Mouse (Mus musculus) gastrocnemius, adult 2 months (tissue): ENCODE measurements around the gene Eif4e3. TPM values are rescaled to one million over a fixed set of nuclear protein-coding genes. Genes with fewer than 3 reads are reported as not detected.

Experiments
- DNase-seq: peaks from one replicate; pipeline ENCODE4 v3.0.0; 2022
- H3K27ac ChIP-seq: fragments of 200-600 bp; 2 replicates; pipeline ENCODE4 v1.8.1; 2022; ENCODE audit warnings: mild to moderate bottlenecking
- H3K4me3 ChIP-seq: fragments of 200-600 bp; 2 replicates; pipeline ENCODE4 v1.8.1; 2022; ENCODE audit warnings: mild to moderate bottlenecking, moderate library complexity
- CTCF ChIP-seq: fragments of 200-600 bp; IDR thresholded peaks from 2 replicates; pipeline ENCODE4 v1.8.1; 2022; ENCODE audit warnings: antibody characterized with exemption, mild to moderate bottlenecking, moderate library complexity
- intact Hi-C: fragments of 180-260 bp; cut with DNase I; formaldehyde crosslinking; loops from one replicate; pipeline ENCODE4 v1.15.1; 2025
- total RNA-seq, 2 experiments: library from RNA; stranded (reverse); gene quantifications; 2 replicates each; pipeline ENCODE4 v1.2.3; 2021

The Eif4e3 gene
- total RNA-seq, 2 experiments from 2014 or later = 23.5 to 29.4 TPM

DNA sequence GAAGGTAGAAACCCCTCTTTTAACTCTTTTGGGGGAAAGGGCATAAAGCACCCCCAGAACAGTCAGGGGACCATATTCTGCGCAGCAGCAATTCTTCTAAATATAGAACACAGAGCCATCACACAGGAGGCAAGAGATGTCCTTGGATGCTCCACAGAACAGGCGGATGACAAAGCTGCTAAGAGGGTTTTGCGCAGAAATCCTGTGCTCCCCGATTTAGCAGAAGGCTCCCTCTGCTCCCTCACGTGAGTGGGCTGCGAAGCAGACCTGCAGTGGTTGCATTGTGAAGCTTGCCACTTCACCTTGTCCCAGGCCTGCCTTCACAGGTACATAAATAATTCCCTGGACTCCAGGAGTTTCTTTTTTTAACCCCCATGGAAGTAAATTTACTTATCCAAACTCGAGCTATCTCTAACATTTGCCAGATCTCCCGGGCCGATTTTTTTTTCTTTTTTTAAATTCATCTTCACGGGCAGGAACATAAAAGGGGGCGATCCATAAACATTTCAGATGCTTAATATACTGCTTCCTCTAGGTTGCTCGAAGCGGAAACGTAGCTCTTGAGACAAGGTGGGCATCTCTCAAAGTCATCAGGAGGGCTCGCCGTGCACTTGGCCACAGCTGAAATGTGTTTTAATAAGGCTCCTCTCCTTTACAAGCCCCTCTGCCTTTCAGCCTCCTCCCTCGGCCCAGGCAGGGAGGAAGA, 51.9 kb downstream of the Eif4e3 start:
- intact Hi-C loops = no loop called here
- Histone ChIP-seq H3K4me3 (no peak overlapping the region), H3K27ac (no peak overlapping the region)
- DNase-seq = no peak
- no peak for TF ChIP-seq CTCF

DNA sequence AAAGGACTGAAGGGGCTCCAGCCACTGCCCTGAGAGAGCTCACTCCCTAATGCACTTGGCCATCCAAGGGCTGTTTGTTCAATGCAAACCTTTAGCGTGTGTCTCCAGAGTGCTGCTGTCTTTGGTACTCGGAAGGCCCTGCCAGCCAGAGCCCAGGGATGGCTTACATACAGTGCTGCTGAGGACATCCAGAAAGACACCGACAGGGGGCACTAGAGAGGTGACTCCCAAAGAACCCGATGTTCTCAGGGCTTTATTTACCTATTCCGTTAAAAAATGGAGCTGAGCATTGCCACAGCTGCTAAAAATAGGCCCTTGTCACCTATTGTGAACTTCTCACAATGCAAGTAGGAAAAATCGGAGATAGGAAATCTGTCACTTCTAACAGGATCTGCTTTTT, 54.7 kb downstream of the Eif4e3 start:
- DNase-seq = no peak
- intact Hi-C loops = no loop called here
- H3K27ac ChIP-seq = no peak overlapping the region
- peak; percentile 43 for TF ChIP-seq CTCF
- H3K4me3 ChIP-seq = no peak overlapping the region

DNA sequence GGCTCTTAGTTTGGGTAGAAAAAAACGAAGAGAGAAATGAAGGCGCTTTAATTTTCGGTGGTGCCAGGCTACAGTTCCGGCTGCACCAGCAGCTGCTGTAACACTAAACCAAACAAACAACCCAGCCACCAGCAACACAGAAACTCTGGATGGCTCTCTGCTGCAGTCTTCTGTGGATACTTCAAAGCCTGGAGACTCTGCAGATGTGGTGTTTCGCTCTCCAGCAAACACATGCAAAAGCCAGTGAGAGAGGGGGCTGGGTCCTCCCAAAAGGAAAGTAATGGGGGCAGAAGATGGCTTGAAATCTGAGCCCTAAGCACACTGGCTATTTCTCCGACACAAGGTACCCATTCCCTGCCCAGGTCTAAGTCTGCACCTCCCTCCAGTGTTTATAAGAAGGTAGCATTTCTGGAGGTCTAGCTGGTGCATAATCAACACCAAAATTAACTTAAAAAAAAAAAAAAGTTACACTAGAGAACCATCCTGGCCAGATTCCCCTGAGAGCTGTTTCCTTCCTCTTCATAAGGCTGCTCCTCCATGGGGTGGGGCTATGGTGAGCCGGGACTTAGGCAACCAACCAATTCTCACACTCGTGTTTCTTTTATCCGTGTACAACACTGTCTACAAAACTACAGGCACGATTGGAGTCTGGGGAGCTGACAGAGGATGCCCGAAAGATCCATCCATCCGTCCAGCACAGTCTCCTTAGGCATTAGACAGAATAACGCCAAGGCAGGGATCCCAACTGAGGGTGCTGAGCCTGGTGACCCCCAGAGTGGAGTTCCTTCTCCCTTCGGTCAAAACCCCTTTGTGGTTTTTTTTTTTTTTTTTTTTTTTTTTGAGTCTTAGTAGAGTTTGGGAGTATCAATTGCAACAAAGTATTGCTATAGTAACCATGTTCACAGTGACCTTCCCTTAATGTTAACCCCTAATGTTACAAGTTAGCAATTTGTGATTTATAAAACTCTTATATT, 55.8 kb downstream of the Eif4e3 start:
- DNase-seq = peak; percentile 46
- Histone ChIP-seq H3K27ac (peak overlapping the region; percentile 88), H3K4me3 (peak overlapping the region; percentile 72)
- TF ChIP-seq CTCF = no peak
- intact Hi-C loops = no loop called here

DNA sequence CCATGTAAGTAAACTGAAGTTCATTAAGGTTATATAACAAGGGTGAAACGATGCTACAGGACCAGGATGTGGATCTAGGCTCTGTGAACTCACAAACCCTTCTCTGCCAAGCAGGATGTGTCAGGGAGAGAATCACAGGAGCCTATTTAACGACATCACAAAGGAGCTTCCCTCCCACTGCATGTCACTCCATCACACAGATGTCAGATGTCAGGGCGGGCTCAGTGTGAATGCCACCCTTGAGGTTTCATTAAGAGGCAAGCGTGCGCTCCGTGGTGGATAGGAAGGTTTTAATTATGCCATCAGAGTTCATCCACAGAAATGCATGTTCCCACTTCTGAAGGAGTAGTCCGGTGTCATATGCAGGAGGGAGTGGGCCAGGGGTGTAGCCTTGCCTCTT, 60.5 kb downstream of the Eif4e3 start:
- Histone ChIP-seq H3K4me3 (no peak overlapping the region), H3K27ac (peak overlapping the region; percentile 31; the same call in 1 of the 2 replicates)
- intact Hi-C loops = loop anchor here (10.0 kb wide), 1 partner anchor 631 kb away; no protein-coding TSS in a partner anchor
- TF ChIP-seq CTCF = no peak
- peak; percentile 22 for DNase-seq

DNA sequence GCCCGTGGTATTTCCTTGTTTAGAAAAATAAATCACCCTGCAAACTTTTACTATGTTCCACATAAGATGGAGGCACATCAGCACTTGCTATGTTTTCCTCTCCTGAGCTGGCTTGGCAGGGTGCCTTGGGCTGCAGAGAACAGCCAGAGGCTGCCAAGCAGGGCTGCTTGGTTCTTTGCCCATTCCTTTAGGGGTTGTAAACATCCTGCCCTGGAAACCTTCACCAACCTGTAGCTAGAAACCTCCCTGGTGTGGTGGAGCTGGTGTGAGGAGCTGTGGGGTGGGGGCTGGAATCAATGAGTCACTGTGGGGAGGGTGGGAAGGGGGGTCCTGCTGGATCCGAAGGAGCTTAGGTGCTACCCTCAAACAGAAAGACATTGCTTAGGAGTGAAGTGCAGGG, 61.8 kb downstream of the Eif4e3 start:
- no peak overlapping the region for H3K4me3 ChIP-seq
- intact Hi-C loops = loop anchor here (5.0 to 10.0 kb wide), 2 partner anchors 82 to 630 kb away; partner anchors contain the start of gene Foxp1
- DNase-seq = peak; percentile 72
- H3K27ac ChIP-seq = no peak overlapping the region
- TF ChIP-seq CTCF = no peak

DNA sequence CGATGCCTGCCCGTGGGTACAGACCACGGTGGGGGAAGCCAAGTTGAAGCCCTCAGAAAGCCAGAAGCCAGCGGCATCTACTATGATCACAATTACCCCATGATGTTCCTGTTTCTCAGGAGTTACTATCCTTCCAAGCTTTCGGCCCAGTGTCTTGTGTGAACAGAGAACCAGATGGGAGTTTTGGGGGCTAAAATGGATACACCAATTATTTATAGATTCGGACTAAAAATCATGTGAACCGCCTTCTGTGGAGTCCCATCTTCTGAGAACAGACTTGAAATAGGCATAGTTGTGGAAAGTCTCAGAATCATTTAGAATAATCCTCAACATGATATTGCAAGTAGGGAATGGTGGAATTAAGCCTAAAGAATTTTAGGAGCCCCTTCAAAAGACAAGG, 64.1 kb downstream of the Eif4e3 start:
- no peak for DNase-seq
- H3K4me3 ChIP-seq = no peak overlapping the region
- no peak overlapping the region for H3K27ac ChIP-seq
- intact Hi-C loops = loop anchor here (5.0 to 10.0 kb wide), 2 partner anchors 80 to 628 kb away; partner anchors contain the start of gene Foxp1
- TF ChIP-seq CTCF = no peak

DNA sequence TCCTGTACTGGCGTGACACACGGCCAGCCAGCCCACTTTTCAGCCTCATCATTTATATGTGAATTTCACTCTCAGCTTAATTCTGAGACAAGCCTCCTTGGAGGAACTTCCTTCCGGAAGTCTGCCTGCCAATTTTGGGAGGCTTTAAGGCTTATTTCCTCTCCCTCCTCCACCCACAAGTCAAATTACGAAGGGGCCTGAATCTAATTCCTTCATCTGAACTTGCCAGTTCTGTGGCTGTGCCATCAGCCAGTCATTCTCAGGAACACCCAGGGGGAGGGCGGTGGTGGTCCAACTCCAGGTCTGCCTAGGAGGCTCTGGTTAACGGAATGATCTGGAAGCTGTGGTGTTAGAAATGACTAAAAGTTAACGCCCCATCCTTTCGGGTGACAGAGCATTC, 65.7 kb downstream of the Eif4e3 start:
- TF ChIP-seq CTCF = no peak
- DNase-seq = no peak
- intact Hi-C loops = loop anchor here (1.0 to 10.0 kb wide), 4 partner anchors 79 to 1496 kb away; partner anchors contain the start of gene Foxp1
- Histone ChIP-seq H3K4me3 (no peak overlapping the region), H3K27ac (0 out of 2 replicates have a peak overlapping the region, but pooled peaks have one; percentile 32)

DNA sequence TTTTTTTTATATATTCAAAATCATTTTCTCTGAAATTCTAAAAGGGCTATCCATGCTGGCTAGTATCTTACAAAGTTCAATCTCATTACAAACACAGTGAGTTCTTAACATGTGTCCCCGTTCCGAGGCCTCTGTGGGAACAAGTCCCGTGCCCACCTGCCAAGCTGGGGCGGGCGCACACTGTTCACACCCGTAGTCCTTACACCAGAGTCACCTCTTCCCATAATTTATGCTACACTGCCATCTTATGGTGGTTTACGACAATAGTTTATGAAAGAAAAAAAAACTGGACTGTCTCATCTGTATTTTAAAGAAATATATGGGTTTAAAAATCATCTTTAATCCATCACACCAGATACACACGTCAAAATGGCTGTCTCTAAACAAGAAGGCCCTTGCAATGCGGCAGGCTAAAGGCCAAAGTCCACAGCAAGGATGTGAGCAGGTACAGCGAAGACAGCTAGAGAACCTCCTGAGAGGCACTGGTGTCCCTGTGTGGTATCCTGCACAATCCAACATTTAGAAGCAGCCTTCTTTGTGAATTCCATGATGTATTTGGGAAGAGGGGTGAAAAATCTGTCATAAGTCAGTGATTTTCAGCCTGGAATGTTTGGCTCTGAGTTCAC, 66.3 kb downstream of the Eif4e3 start:
- Histone ChIP-seq H3K4me3 (peak overlapping the region; percentile 54), H3K27ac (0 out of 2 replicates have a peak overlapping the region, but pooled peaks have one; percentile 32)
- peak; percentile 73 for DNase-seq
- TF ChIP-seq CTCF = peak; percentile 70
- intact Hi-C loops = loop anchor here (1.0 to 10.0 kb wide), 4 partner anchors 78 to 1495 kb away; partner anchors contain the start of gene Foxp1

DNA sequence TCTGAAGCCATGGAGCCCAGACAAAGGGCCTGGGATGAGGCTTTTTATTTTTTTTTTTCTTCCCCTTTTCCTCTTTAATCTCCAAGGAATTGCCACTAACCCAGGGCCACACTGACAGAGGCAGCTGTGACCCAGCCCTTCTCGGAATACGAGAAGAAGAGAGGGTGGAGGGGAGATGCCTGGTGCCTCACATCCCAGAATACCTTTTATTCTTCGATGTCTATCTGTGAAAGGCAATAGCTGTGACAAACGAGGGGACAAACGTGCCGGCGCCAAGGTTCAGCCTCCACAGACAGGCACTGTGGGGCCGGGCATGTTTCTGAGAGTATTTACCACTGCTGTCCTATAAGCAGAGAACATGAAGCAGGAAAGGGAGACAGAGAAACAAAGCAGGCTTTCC, 66.9 kb downstream of the Eif4e3 start:
- no peak for DNase-seq
- no peak overlapping the region for H3K27ac ChIP-seq
- no peak for TF ChIP-seq CTCF
- H3K4me3 ChIP-seq = peak overlapping the region; percentile 54
- intact Hi-C loops = loop anchor here (1.0 to 10.0 kb wide), 4 partner anchors 77 to 1494 kb away; partner anchors contain the start of gene Foxp1

DNA sequence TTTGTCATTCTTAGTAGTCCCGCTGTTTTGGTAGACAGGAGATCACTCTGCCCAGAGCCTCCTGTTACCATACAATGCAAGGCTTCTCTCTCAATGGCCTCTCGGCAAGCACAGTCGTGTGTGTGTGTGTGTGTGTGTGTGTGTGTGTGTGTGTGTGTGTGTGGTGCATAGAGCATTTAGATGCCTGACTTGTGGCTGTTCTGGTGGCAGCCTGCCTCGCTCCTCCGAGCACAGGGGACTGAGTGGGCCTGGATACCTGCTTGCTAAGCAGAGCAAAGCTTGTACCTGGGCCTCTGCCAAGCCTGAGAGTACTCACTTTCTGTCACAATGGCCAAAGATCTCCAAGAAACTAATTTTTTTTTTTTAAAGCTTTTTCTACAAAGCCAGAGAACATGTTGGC, 67.3 kb downstream of the Eif4e3 start:
- peak; percentile 24 for DNase-seq

DNA sequence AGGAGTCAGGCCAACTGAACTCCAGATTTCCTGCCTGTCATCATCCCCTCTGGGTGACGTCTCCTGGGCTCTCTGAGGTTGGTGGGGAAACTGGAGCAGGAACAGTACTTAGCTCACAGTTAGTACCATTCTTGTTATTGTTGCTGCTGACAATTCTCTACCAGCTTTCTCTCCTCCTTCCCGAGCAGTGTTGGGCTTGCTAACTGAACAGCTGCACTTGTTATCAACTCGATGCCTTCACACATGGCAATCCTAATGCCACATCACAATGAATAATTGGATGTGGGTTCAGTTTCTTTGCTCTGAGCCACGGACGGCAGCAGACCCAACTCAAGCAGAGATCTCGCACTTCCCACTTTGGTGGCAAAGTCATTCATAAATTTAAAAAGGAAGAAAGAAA, 89.5 kb downstream of the Eif4e3 start:
- H3K4me3 ChIP-seq = no peak overlapping the region
- intact Hi-C loops = no loop called here
- no peak for TF ChIP-seq CTCF
- no peak for DNase-seq
- H3K27ac ChIP-seq = no peak overlapping the region

More for the DNA sequence above, 67.3 kb downstream of the Eif4e3 start:
- TF ChIP-seq CTCF = no peak
- Histone ChIP-seq H3K4me3 (no peak overlapping the region), H3K27ac (no peak overlapping the region)
- intact Hi-C loops = no loop called here

DNA sequence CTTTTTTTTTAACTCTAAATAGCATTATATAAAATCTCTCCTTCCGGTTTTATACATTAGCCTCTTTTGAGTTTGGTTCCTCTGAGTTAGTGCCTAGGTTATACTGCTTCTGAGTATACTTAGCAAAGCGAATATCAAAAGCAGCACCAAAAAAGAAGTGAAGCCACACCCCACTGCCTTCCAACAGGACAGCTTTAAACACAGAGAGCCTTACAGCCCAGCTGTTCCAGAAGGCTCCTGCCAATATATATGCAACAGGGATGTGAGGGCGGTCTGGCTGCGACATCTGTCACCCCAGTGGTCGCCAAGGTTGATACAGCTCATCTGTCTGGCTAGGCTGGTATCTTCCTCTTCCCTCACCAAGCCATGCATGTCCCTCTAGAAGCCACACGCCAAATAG, 90.9 kb downstream of the Eif4e3 start:
- Histone ChIP-seq H3K27ac (no peak overlapping the region), H3K4me3 (no peak overlapping the region)
- no peak for TF ChIP-seq CTCF
- no peak for DNase-seq
- intact Hi-C loops = no loop called here

Other genes with a start within 250 kb of the Eif4e3 start
- 10 to 100 TPM; 17.4 to 20.9 TPM for gene Foxp1, start 144.1 kb downstream of the Eif4e3 start, total RNA-seq
- 1 to 10 TPM; 1.2 to 1.3 TPM for gene Gm20696, start within 50 bp of the Eif4e3 start, total RNA-seq
- 1 to 10 TPM in 1 of 2 experiments, under 1 TPM in 1; 0.20 to 1.1 TPM for gene Gpr27, start 25.9 kb upstream of the Eif4e3 start, total RNA-seq
- gene Prok2, start 59.6 kb upstream of the Eif4e3 start, total RNA-seq = not detected